Mouse (Mus musculus) heart, embryonic 10.5 days (tissue): ENCODE results near the gene Smug1. TPM values are rescaled to one million over a fixed set of nuclear protein-coding genes. Genes with fewer than 3 reads are reported as not detected.

ENCODE experiments used
- DNase-seq: peaks from one replicate; pipeline ENCODE4 v3.0.0-alpha.2; 2017; ENCODE audit warnings: low spot score
- H3K27ac ChIP-seq: fragments of 300-500 bp; sonication (generic); 2 replicates; pipeline ENCODE4 v1.5.1; 2016; ENCODE audit warnings: mild to moderate bottlenecking
- H3K27me3 ChIP-seq: fragments of 300-500 bp; sonication (generic); 2 replicates; pipeline ENCODE4 v1.6.1; 2016; ENCODE audit warnings: mild to moderate bottlenecking; ENCODE audit not compliant: poor library complexity, insufficient read depth, severe bottlenecking
- H3K36me3 ChIP-seq: fragments of 300-500 bp; sonication (generic); 2 replicates; pipeline ENCODE4 v1.6.1; 2016; ENCODE audit warnings: mild to moderate bottlenecking, moderate library complexity
- H3K4me1 ChIP-seq: fragments of 300-500 bp; sonication (generic); 2 replicates; pipeline ENCODE4 v1.6.1; 2016; ENCODE audit warnings: mild to moderate bottlenecking
- H3K4me3 ChIP-seq: fragments of 300-500 bp; sonication (generic); 2 replicates; pipeline ENCODE4 v1.5.1; 2016; ENCODE audit warnings: mild to moderate bottlenecking, moderate library complexity
- H3K9me3 ChIP-seq: fragments of 300-500 bp; sonication (generic); 2 replicates; pipeline ENCODE4 v1.6.1; 2016; ENCODE audit warnings: mild to moderate bottlenecking, moderate library complexity
- WGBS: fragments of 180-500 bp; shearing (Covaris S2); methylation state at CpG from one replicate; pipeline ENCODE4 v1.1.7; 2016; 5-methylcytosine and 5-hydroxymethylcytosine counted together
- polyA plus RNA-seq: library from polyadenylated mRNA; unstranded; fragments of >200 nt; fragmentation: Nextera tagmentation; extraction: Ambion mirVana; gene quantifications from 2 replicates; pipeline ENCODE4 v1.2.1, GENCODE M21; 2016

Gene Smug1
- polyA plus RNA-seq, 1 experiment from 2014 or later = 16.2 TPM

DNA sequence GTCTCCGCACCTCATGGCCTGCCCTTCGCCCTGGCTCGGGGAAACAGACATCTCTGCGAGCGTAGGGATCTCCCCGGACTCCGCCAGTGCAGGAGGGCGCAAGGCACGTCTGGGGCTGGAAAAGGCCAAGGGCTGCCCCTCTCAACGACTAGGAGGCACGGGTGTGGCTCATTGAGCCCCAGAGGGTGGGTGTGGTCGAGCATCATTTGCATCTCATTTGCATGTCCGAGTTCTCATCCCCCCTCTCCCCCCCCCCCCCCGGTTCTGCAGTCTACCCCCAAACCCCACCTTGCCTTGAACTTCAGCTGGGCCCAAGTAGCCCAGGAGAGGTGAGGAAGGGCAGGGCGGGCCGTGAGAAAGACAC, 3.4 kb upstream of the Smug1 start:
- 8% methylated on average over 16 of the region's 16 CpGs for WGBS
- H3K4me1 ChIP-seq = peaks cover 34% of the 10 kb centered on the region
- H3K36me3 ChIP-seq = no peaks in the 10 kb centered on the region
- 0 out of 2 replicates have a peak overlapping the region, but pooled peaks have one; percentile 37 for H3K27ac ChIP-seq
- no peak for DNase-seq
- H3K27me3 ChIP-seq = peaks cover 100% of the 10 kb centered on the region
- H3K4me3 ChIP-seq = peak overlapping the region; percentile 65
- no peaks in the 10 kb centered on the region for H3K9me3 ChIP-seq

GRCm38 (mm10) chr15:103169612-103170315, 2.9 kb upstream of the Smug1 start:
- Histone ChIP-seq H3K27ac (peak overlapping the region; percentile 37; the same call in 1 of the 2 replicates), H3K36me3 (no peaks in the 10 kb centered on the region), H3K4me3 (peak overlapping the region; percentile 65), H3K27me3 (peaks cover 96% of the 10 kb centered on the region), H3K9me3 (no peaks in the 10 kb centered on the region), H3K4me1 (peaks cover 37% of the 10 kb centered on the region)
- DNase-seq = no peak
- WGBS = 4% methylated on average over 25 of the region's 26 CpGs

DNA sequence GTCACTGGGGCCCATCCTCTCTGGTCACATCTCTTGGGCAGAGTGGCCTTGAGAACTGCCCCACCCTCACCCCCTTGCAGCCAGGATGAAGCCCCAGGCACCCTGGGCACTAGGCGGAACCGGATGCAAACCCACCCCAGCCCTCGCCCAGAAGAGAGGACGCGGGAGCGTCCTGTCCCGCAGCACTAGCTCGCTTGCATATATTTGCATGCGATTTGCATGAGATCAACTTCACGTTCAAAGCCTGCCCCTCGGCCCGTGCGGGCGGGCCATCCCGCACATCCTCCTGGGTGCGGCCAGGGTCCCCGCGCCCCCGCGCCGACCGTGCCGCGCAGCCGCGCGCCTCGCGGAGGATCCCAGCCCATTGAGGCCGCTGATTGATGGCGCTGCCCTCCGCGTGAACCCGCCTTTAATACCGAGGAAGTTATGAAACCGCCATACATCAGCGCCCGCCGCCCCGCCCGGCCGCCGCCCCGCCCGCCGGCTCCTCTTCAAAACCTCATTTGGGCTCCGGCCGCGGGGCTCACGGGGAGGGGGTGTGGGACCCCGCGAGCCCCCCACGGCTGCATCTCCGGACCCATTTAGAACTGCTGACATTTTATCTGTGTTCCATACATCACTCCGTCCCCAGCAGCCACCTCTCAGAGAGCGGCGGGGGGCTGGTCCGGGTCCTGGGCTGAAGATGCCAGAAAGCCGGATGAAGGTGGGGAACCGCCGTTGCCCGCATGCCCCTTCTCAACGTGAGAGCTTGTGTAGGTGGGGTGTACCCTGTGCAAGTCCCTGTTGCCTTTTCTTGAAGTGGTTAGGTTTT, 2.1 kb upstream of the Smug1 start:
- Histone ChIP-seq H3K27ac (peak overlapping the region; percentile 18), H3K36me3 (no peaks in the 10 kb centered on the region), H3K9me3 (no peaks in the 10 kb centered on the region), H3K27me3 (peaks cover 93% of the 10 kb centered on the region), H3K4me1 (peaks cover 37% of the 10 kb centered on the region), H3K4me3 (peak overlapping the region; percentile 65)
- DNase-seq = no peak
- WGBS = 1% methylated on average over 62 of the region's 63 CpGs

GRCm38 (mm10) chr15:103167786-103168185, 894 bp upstream of the Smug1 start:
- H3K4me1 ChIP-seq = peaks cover 40% of the 10 kb centered on the region
- no peak for DNase-seq
- no peak overlapping the region for H3K4me3 ChIP-seq
- 28% methylated on average over 3 of the region's 3 CpGs for WGBS
- H3K27ac ChIP-seq = no peak overlapping the region
- peaks cover 80% of the 10 kb centered on the region for H3K27me3 ChIP-seq
- H3K36me3 ChIP-seq = no peaks in the 10 kb centered on the region
- H3K9me3 ChIP-seq = no peaks in the 10 kb centered on the region

GRCm38 (mm10) chr15:103165924-103166323, 968 bp downstream of the Smug1 start:
- Histone ChIP-seq H3K4me3 (no peak overlapping the region), H3K4me1 (peaks cover 38% of the 10 kb centered on the region), H3K36me3 (no peaks in the 10 kb centered on the region), H3K27ac (no peak overlapping the region), H3K27me3 (peaks cover 62% of the 10 kb centered on the region), H3K9me3 (no peaks in the 10 kb centered on the region)
- 47% methylated on average over 5 of the region's 5 CpGs for WGBS
- no peak for DNase-seq

GRCm38 (mm10) chr15:103165379-103165778, 1.5 kb downstream of the Smug1 start:
- peak overlapping the region; percentile 57; the same call in 1 of the 2 replicates for H3K27ac ChIP-seq
- H3K4me1 ChIP-seq = peaks cover 33% of the 10 kb centered on the region
- H3K36me3 ChIP-seq = no peaks in the 10 kb centered on the region
- DNase-seq = peak; percentile 93
- no peaks in the 10 kb centered on the region for H3K9me3 ChIP-seq
- H3K27me3 ChIP-seq = peaks cover 56% of the 10 kb centered on the region
- WGBS = under 1% methylated on average over 13 of the region's 13 CpGs
- 0 out of 2 replicates have a peak overlapping the region, but pooled peaks have one; percentile 13 for H3K4me3 ChIP-seq

DNA sequence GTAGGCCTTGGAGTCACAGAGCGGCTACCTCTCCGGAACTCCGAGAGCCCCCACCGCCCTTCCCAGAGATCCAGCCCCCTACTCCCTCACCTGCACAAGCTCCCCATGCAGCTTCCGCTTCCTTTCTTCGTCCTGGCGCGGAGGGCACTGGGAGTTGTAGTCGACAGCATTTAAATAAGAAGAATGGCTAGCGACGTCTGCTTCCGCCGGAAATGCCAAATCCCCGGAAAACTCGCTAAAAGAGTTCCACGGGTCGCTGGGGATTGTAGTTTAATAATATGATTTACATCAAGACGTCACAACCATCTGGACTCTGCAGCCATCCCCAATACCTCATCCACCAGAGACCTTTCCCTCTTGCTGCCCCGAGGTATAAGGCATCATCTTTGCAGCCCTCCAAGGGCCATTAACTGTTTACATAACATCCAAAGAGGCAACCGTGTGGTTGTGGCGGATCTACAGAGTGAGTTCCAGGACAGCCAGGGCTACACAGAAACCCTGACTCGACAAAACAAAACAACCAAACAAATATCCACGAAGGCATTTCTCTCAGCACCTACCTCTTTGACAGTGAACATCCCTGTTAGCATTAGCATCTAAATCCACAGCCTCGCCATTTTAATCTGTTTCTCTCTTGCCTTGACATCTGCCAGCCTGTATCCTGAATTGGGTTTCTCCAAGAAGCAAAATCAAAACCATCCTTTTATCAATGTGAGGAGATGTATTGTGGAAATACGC, 3.5 kb downstream of the Smug1 start:
- Histone ChIP-seq H3K4me1 (peaks cover 13% of the 10 kb centered on the region; the same call in 1 of the 2 replicates), H3K4me3 (peak overlapping the region; percentile 82), H3K9me3 (no peaks in the 10 kb centered on the region), H3K27me3 (peaks cover 40% of the 10 kb centered on the region), H3K36me3 (no peaks in the 10 kb centered on the region), H3K27ac (peak overlapping the region; percentile 86)
- peak; percentile 99 for DNase-seq
- WGBS = 8% methylated on average over 25 of the region's 25 CpGs

DNA sequence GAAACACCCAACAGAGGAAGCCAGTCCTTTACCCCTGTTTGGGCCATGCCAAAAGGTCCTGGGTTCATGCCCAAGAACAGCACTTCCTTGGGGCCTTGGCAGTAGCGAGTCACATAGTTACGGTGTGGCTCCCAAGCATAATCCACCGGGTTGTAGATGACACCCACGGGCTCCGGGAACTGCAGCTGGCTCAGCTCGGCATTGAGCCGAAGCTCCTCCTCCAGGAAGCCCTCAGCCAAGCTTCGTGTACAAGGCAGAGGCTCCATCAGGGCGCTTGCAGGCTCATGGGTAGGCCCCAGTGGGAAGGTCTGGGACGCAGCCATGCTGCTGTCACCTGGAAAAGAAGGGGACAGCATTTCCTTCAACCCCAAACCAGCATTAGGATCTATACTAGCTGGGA, 9.3 kb downstream of the Smug1 start:
- DNase-seq = no peak
- WGBS = 66% methylated on average over 10 of the region's 10 CpGs
- H3K27ac ChIP-seq = no peak overlapping the region
- no peaks in the 10 kb centered on the region for H3K9me3 ChIP-seq
- H3K4me3 ChIP-seq = no peak overlapping the region
- H3K27me3 ChIP-seq = peaks cover 55% of the 10 kb centered on the region
- peaks cover 12% of the 10 kb centered on the region; the same call in 1 of the 2 replicates for H3K36me3 ChIP-seq
- H3K4me1 ChIP-seq = peaks cover 8% of the 10 kb centered on the region

DNA sequence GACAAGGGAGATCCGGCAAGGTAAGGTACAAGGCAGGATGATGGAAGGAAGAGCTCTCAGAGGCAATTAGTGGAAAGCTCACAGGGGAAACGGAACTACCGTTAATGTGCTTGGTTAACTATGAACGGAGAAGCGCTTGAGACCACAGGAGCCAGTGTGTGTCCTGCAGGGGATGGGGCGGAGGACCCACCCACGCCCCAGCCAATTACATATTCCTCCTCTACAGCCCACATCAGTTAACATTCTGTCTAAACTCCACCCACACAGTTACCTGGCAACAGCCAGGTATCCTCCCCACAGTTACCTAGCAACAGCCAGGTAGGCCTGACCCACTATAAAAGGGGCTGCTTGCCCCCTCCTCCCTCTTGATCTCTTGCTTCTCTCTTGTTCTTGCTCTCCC, 10.0 kb downstream of the Smug1 start:
- no peak overlapping the region for H3K4me3 ChIP-seq

GRCm38 (mm10) chr15:103155366-103156321, 11.2 kb downstream of the Smug1 start:
- H3K27me3 ChIP-seq = peaks cover 65% of the 10 kb centered on the region
- peaks cover 6% of the 10 kb centered on the region for H3K4me1 ChIP-seq
- H3K27ac ChIP-seq = no peak overlapping the region
- H3K9me3 ChIP-seq = no peaks in the 10 kb centered on the region
- no peak for DNase-seq
- 34% methylated on average over 32 of the region's 32 CpGs for WGBS
- no peak overlapping the region for H3K4me3 ChIP-seq
- peaks cover 12% of the 10 kb centered on the region; the same call in 1 of the 2 replicates for H3K36me3 ChIP-seq

More for the DNA sequence above, 10.0 kb downstream of the Smug1 start:
- Histone ChIP-seq H3K4me1 (peaks cover 6% of the 10 kb centered on the region), H3K36me3 (peaks cover 12% of the 10 kb centered on the region; the same call in 1 of the 2 replicates), H3K9me3 (no peaks in the 10 kb centered on the region), H3K27me3 (peaks cover 57% of the 10 kb centered on the region), H3K27ac (no peak overlapping the region)
- no peak for DNase-seq
- 52% methylated on average over 7 of the region's 7 CpGs for WGBS

- no peaks in the 10 kb centered on the region for H3K9me3 ChIP-seq
- peaks cover 12% of the 10 kb centered on the region; the same call in 1 of the 2 replicates for H3K36me3 ChIP-seq
- no peak overlapping the region for H3K27ac ChIP-seq
- H3K4me3 ChIP-seq = no peak overlapping the region
- DNase-seq = no peak
- H3K27me3 ChIP-seq = peaks cover 78% of the 10 kb centered on the region
- 88% methylated on average over 4 of the region's 4 CpGs for WGBS
- H3K4me1 ChIP-seq = peaks cover 6% of the 10 kb centered on the region
Measured at GRCm38 (mm10) chr15:103152890-103153610, 13.8 kb downstream of the Smug1 start.
